Mouse (Mus musculus) kidney, embryonic 16.5 days (tissue): Measurements from ENCODE around the gene Igsf11. TPM values are rescaled to one million over a fixed set of nuclear protein-coding genes. Genes with fewer than 3 reads are reported as not detected.

ENCODE experiments used
- ATAC-seq: fragments of 200-750 bp; cut with Nextera tagmentation; 2 replicates; pipeline ENCODE4 v1.8.0; 2017; ENCODE audit warnings: moderate TSS enrichment; ENCODE audit not compliant: low FRiP score, low TSS enrichment
- H3K27ac ChIP-seq: fragments of 300-500 bp; sonication (generic); 2 replicates; pipeline ENCODE4 v1.5.1; 2014; ENCODE audit warnings: low read length
- H3K27me3 ChIP-seq: fragments of 300-500 bp; sonication (generic); 2 replicates; pipeline ENCODE4 v1.6.1; 2014; ENCODE audit warnings: low read length, control low read depth, mixed read lengths; ENCODE audit not compliant: insufficient read depth
- H3K36me3 ChIP-seq: fragments of 300-500 bp; sonication (generic); 2 replicates; pipeline ENCODE4 v1.6.1; 2014; ENCODE audit warnings: low read length, control low read depth, mixed read lengths; ENCODE audit not compliant: insufficient read depth
- H3K4me1 ChIP-seq: fragments of 300-500 bp; sonication (generic); 2 replicates; pipeline ENCODE4 v1.6.1; 2014; ENCODE audit warnings: low read length, control low read depth, mixed read lengths; ENCODE audit not compliant: insufficient read depth
- H3K4me2 ChIP-seq: fragments of 300-500 bp; sonication (generic); replicated peaks from 2 replicates; pipeline ENCODE4 v1.6.1; 2014; ENCODE audit warnings: low read depth, low read length
- H3K4me3 ChIP-seq: fragments of 300-500 bp; sonication (generic); 2 replicates; pipeline ENCODE4 v1.5.1; 2014; ENCODE audit warnings: mild to moderate bottlenecking, low read length
- H3K9ac ChIP-seq: fragments of 300-500 bp; sonication (generic); replicated peaks from 2 replicates; pipeline ENCODE4 v1.6.1; 2014; ENCODE audit warnings: low read length
- H3K9me3 ChIP-seq: fragments of 300-500 bp; sonication (generic); 2 replicates; pipeline ENCODE4 v1.6.1; 2016; ENCODE audit warnings: low read length, control low read depth
- WGBS: fragments of 180-500 bp; shearing (Covaris S2); extraction: QIAGEN DNeasy Blood & Tissue Kit; methylation state at CpG from one replicate; pipeline ENCODE4 v1.1.7; 2014; 5-methylcytosine and 5-hydroxymethylcytosine counted together
- polyA plus RNA-seq: library from polyadenylated mRNA; unstranded; fragments of >200 nt; fragmentation: Nextera tagmentation; extraction: Ambion mirVana; gene quantifications from 2 replicates; pipeline ENCODE4 v1.2.1, GENCODE M21; 2015

Igsf11 gene
- polyA plus RNA-seq, 1 experiment from 2014 or later = 2.9 TPM

- H3K4me1 ChIP-seq = no peaks in the 10 kb centered on the region
- no peaks in the 10 kb centered on the region for H3K27me3 ChIP-seq
- H3K9me3 ChIP-seq = no peaks in the 10 kb centered on the region
- H3K4me3 ChIP-seq = no peak overlapping the region
- no peak overlapping the region for H3K9ac ChIP-seq
- no peaks in the 10 kb centered on the region for H3K36me3 ChIP-seq
- 84% methylated on average over 7 of the region's 7 CpGs for WGBS
- no peak for ATAC-seq
- H3K4me2 ChIP-seq = no peak overlapping the region
- H3K27ac ChIP-seq = no peak overlapping the region
Observed at GRCm38 (mm10) chr16:38993711-38994110, 101.2 kb downstream of the Igsf11 start.

- Histone ChIP-seq H3K4me2 (no peak overlapping the region), H3K4me3 (no peak overlapping the region), H3K27me3 (no peaks in the 10 kb centered on the region), H3K27ac (no peak overlapping the region), H3K9me3 (no peaks in the 10 kb centered on the region), H3K9ac (no peak overlapping the region), H3K4me1 (no peaks in the 10 kb centered on the region), H3K36me3 (no peaks in the 10 kb centered on the region)
- 71% methylated on average over 6 of the region's 6 CpGs for WGBS
- ATAC-seq = no peak
Observed at GRCm38 (mm10) chr16:38998496-38999258, 106.2 kb downstream of the Igsf11 start.

GRCm38 (mm10) chr16:38999298-38999697 is 106.8 kb downstream of the Igsf11 start:
- no peak for ATAC-seq
- no peak overlapping the region for H3K9ac ChIP-seq
- no peaks in the 10 kb centered on the region for H3K36me3 ChIP-seq
- no peak overlapping the region for H3K4me3 ChIP-seq
- no peak overlapping the region for H3K4me2 ChIP-seq
- no peaks in the 10 kb centered on the region for H3K4me1 ChIP-seq
- no peaks in the 10 kb centered on the region for H3K9me3 ChIP-seq
- H3K27ac ChIP-seq = no peak overlapping the region
- no peaks in the 10 kb centered on the region for H3K27me3 ChIP-seq

GRCm38 (mm10) chr16:39006978-39007377 is 114.5 kb downstream of the Igsf11 start:
- no peak overlapping the region for H3K4me2 ChIP-seq
- no peak overlapping the region for H3K9ac ChIP-seq
- no peaks in the 10 kb centered on the region for H3K27me3 ChIP-seq
- no peak overlapping the region for H3K4me3 ChIP-seq
- 79% methylated on average over 7 of the region's 7 CpGs for WGBS
- no peak for ATAC-seq
- no peaks in the 10 kb centered on the region for H3K4me1 ChIP-seq
- no peak overlapping the region for H3K27ac ChIP-seq
- no peaks in the 10 kb centered on the region for H3K36me3 ChIP-seq
- no peaks in the 10 kb centered on the region for H3K9me3 ChIP-seq

- Histone ChIP-seq H3K36me3 (no peaks in the 10 kb centered on the region), H3K9ac (no peak overlapping the region), H3K27ac (no peak overlapping the region), H3K4me1 (no peaks in the 10 kb centered on the region), H3K9me3 (0 out of 2 replicates have a peak, but pooled peaks cover 3% of the 10 kb centered on the region), H3K4me2 (no peak overlapping the region), H3K27me3 (no peaks in the 10 kb centered on the region), H3K4me3 (no peak overlapping the region)
- no peak for ATAC-seq
- WGBS = 80% methylated on average over 2 of the region's 2 CpGs
Observed at GRCm38 (mm10) chr16:39019449-39019848, 127.0 kb downstream of the Igsf11 start.

- Histone ChIP-seq H3K4me1 (no peaks in the 10 kb centered on the region), H3K9ac (no peak overlapping the region), H3K27ac (no peak overlapping the region), H3K27me3 (no peaks in the 10 kb centered on the region), H3K36me3 (no peaks in the 10 kb centered on the region), H3K9me3 (no peaks in the 10 kb centered on the region), H3K4me2 (no peak overlapping the region), H3K4me3 (no peak overlapping the region)
- ATAC-seq = no peak
- WGBS = 75% methylated on average over 8 of the region's 8 CpGs
Observed at GRCm38 (mm10) chr16:39025989-39026736, 133.7 kb downstream of the Igsf11 start.

GRCm38 (mm10) chr16:39031350-39031749 is 138.9 kb downstream of the Igsf11 start:
- 78% methylated on average over 2 of the region's 2 CpGs for whole genome bisulfite sequencing
- no peak for ATAC-seq
- H3K9me3 ChIP-seq = no peaks in the 10 kb centered on the region
- H3K4me1 ChIP-seq = no peaks in the 10 kb centered on the region
- no peak overlapping the region for H3K4me2 ChIP-seq
- no peak overlapping the region for H3K9ac ChIP-seq
- no peak overlapping the region for H3K4me3 ChIP-seq
- H3K27me3 ChIP-seq = no peaks in the 10 kb centered on the region
- H3K27ac ChIP-seq = no peak overlapping the region
- H3K36me3 ChIP-seq = no peaks in the 10 kb centered on the region

GRCm38 (mm10) chr16:39037257-39037656 is 144.8 kb downstream of the Igsf11 start:
- Histone ChIP-seq H3K4me1 (no peaks in the 10 kb centered on the region), H3K9ac (no peak overlapping the region), H3K27me3 (no peaks in the 10 kb centered on the region), H3K36me3 (no peaks in the 10 kb centered on the region), H3K9me3 (no peaks in the 10 kb centered on the region), H3K4me2 (no peak overlapping the region), H3K27ac (no peak overlapping the region), H3K4me3 (no peak overlapping the region)
- WGBS = 37% methylated on average over 4 of the region's 4 CpGs
- ATAC-seq = no peak

- no peak overlapping the region for H3K4me3 ChIP-seq
- H3K27me3 ChIP-seq = no peaks in the 10 kb centered on the region; the same call in 1 of the 2 replicates
- H3K27ac ChIP-seq = no peak overlapping the region
- WGBS = 64% methylated on average over 5 of the region's 5 CpGs
- no peaks in the 10 kb centered on the region for H3K4me1 ChIP-seq
- no peaks in the 10 kb centered on the region for H3K36me3 ChIP-seq
- H3K9me3 ChIP-seq = no peaks in the 10 kb centered on the region
- no peak overlapping the region for H3K9ac ChIP-seq
- no peak for ATAC-seq
- no peak overlapping the region for H3K4me2 ChIP-seq
Observed at GRCm38 (mm10) chr16:39044381-39044780, 151.9 kb downstream of the Igsf11 start.

- WGBS = 13% methylated on average over 4 of the region's 4 CpGs
- H3K9ac ChIP-seq = no peak overlapping the region
- H3K27ac ChIP-seq = no peak overlapping the region
- no peaks in the 10 kb centered on the region for H3K9me3 ChIP-seq
- H3K4me2 ChIP-seq = no peak overlapping the region
- H3K27me3 ChIP-seq = peaks cover 5% of the 10 kb centered on the region
- H3K36me3 ChIP-seq = no peaks in the 10 kb centered on the region
- H3K4me3 ChIP-seq = no peak overlapping the region
- ATAC-seq = peak; percentile 59; the same call in 1 of the 2 replicates
- no peaks in the 10 kb centered on the region for H3K4me1 ChIP-seq
Observed at GRCm38 (mm10) chr16:39048889-39049288, 156.4 kb downstream of the Igsf11 start.
